Mouse (Mus musculus) lung, postnatal 10 days (tissue): ENCODE data around the gene Btnl1.
A peak's percentile ranks its signal among the peaks of the same experiment; 100 is the strongest.

ENCODE experiments used
- DNase-seq: peaks from one replicate; pipeline ENCODE4 v3.0.0; 2021

The Btnl1 gene

DNA sequence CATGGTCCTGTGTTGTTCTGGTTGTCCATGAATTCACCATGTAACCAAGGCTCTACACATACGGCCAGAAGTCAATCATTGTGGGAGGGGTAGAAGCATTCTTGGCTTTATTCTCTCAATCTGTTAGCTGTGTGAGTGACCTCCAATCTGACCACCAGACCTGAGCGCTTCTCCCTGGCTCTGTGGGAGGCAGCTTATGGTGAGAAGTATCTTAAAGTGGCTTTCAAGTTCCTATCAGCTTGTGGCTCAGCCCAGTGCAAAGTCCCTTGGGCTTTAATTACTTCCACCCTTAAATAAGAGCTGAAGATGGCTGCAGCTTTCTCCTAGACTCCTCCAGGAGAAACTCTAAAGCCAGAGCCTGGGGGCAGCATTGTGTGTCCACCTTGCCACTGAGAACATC, at the start of gene Btnl1:
Btnl1 (plus strand) TSS at position 286 of the 400 bp plus-strand sequence.
- no peak for DNase-seq

DNA sequence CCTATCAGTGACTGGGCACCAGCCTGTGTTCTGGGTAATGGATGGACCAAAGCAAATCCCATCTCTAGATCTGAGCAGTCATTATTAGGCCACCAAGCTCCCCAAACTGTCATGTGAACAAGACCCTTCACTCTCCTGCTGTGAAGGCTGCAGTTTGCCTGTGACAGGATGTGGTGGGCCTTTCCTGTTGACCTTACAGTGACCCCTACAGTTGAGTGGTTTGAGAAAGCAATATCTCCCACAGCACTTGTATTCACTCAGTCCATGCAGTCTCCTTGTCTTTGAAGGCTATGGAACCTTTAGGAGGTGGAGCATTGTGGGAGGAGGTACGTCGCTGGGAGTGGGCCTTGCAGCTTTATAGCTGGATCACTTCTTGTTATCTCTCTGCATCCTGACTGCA, 47.1 kb upstream of the Btnl1 start:
- no peak for DNase-seq

GRCm38 (mm10) chr17:34331200-34331599, 45.7 kb upstream of the Btnl1 start:
- DNase-seq: no peak

GRCm38 (mm10) chr17:34340619-34341402, 36.1 kb upstream of the Btnl1 start:
- no peak for DNase-seq

GRCm38 (mm10) chr17:34344882-34345281, 32.0 kb upstream of the Btnl1 start:
- DNase-seq: no peak

DNA sequence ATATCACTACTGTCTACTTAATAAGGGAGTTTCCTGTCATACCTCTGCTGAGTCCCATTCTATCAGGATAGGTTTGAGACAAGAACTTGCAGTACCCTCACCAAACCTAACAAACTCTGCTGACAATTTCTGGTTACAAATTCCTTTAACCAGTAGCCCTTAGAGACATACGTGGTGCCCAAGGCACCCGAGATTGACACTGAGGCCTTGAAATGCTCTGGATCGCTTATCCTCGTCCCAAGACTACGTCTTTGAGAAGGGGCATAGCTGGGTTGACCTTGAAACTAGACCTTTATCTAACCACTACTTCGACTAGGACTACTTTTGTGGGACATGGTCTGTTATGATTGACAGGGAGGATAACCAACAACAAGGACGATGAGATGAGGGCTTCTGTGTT, 31.4 kb upstream of the Btnl1 start:
- DNase-seq: no peak

- no peak for DNase-seq
Observed at GRCm38 (mm10) chr17:34346041-34346440, 30.9 kb upstream of the Btnl1 start.

DNA sequence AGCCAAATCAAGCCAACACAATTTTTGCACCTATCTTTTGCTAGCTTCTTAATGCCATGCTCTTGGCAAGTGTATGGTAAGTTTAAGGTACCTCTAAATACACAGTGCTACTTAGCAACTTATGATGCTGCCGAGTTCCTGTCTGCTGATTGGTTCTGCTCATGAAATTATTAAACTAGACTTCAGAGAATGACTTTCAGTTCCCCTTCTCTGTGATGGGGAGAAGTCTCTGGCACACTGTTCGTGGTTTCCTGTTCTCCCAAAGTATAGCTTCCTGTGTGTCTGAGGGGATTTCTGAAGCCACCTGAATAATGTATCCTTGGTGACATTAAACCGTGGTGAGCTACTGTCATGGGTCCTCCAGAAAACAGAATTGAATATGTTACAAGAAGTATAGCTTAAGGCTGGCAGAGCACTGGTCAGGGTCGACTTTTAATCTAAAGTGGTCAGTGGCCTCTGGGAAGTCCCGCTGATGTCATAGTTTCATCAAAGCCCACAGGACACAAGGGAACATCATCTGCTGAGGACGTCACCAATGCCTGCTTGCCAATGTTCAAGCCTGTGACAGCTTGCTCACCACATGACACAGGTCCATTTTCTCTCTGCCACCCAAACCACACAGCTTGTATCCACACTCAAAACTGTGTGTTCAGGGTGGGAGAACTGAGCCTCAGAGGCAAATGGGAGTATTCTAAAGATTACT, 29.2 kb upstream of the Btnl1 start:
- DNase-seq: peak; percentile 73

DNA sequence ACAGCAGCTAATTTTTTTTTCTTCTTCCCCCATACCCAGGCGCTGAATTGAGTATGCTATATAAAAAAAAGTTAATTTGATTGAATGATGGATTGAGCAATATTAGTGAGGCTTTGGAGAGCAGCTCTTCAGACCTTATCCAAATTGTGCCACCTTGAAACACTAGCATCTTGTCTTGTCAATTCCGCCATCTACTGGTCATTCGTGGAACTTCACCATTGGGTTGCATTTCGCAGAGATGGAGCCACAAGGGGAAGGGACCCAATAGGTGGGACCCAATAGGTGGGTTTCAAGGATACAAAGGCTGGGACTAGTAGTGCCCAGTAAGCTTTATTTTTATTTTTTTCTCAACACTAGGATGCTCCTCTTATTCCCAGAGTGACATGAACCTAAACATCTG, 27.5 kb upstream of the Btnl1 start:
- peak; percentile 85 for DNase-seq

GRCm38 (mm10) chr17:34354539-34354938, 22.4 kb upstream of the Btnl1 start, which contains the start of gene Btnl2:
Btnl2 (plus strand) TSS chr17:34354822.
- DNase-seq: no peak

DNA sequence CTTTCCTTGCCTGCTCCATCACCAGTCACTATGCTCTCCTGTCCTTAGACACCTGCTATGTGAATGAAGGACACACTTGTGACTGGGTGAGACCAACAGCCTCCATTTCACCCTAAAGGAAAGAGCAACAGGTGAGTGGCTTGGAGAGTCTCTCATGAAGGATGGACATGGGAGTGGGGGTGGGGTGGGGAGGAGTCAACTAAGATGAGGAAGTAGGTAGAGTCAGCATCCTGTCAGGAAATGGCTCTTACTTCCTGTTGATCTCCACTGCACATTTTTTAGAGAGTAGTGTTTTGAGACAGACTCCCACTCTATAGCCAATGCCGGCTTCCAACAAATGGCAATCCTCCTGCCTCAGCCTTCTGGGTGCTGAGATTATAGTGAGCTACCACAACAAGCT, 22.0 kb upstream of the Btnl1 start:
- DNase-seq: no peak

GRCm38 (mm10) chr17:34362954-34363546, 13.9 kb upstream of the Btnl1 start:
- DNase-seq: no peak

GRCm38 (mm10) chr17:34363676-34364310, 13.1 kb upstream of the Btnl1 start:
- no peak for DNase-seq

DNA sequence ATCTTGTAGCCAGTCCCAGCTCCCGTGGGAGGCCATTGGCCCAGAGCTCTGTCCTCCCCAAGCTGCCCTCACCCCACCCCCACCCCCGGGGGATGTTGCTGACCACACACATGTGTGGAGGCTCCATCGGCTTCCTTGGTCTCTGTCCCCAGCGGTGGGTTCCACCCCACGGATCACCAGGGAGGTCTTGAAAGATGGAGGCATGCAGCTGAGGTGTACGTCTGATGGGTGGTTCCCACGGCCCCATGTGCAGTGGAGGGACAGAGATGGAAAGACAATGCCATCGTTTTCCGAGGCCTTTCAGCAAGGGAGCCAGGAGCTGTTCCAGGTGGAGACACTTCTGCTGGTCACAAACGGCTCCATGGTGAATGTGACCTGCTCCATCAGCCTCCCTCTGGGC, 11.9 kb upstream of the Btnl1 start:
- DNase-seq: no peak

- DNase-seq: no peak
Observed at GRCm38 (mm10) chr17:34370563-34370962, 6.4 kb upstream of the Btnl1 start.

DNA sequence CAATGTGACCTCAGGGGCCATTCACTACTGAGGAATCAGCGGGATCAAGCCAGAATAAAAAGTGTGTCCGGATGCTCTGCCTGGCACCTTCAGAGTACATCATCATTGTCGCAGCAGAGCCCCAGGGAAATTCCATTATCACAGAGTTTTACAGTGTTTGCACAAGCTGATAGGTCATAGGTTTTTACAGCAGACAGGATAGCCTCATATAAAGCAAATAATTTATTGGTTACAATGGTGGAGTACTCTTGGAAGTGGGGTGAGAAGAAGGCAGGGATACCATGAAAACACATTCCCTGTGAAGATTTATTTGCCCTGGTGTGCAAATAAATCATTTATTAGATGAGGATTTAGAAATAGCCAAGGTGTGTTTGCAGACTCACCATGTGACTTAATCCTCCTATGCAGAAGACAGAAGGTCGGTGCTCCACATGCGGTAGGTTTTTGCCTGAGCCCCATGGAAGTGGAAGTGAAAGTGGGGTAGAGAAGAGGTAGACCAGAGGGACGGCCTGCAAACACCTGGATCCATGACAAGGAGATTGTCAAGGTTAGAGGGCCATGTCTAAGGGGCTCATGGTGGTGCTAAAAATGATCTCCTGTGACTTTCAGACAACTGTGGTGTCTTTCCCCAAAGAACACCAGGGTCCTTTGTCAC, 3.8 kb upstream of the Btnl1 start:
- no peak for DNase-seq

DNA sequence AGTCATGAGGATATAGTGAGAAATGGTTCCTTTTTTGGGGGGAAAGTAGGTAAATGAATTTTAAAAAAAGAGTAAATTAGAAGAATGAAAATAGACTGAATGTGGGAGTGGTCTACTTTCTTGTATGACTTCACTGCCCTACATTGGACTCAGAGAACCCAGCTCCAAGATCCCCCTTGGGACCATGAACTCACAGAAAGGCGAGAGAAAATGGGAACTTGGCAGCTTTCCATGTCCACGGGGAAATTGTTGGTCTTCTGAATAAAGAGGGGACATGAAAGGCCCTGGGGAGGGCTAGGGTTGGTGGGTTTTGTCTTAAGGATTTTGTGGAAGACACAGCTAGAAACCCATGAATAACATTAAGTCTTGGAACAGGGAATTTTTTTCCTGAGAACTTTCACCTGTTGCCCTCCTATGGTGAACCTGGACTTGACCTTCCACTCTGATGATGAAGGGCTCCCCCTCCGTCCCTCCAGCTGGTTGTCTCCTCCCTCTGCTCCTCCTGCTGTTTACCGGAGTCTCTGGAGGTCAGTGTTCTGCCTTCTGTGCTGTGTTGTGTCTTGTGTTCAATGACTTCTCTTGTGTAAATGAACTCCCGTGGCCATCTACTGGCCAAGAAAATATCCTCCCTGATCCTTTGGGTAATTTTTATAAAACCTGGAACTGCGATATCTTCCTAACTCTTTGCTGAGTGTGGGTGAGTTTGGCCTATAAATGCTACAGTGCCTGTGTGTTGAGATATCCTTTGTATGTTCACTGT, 698 bp downstream of the Btnl1 start:
- no peak for DNase-seq

DNA sequence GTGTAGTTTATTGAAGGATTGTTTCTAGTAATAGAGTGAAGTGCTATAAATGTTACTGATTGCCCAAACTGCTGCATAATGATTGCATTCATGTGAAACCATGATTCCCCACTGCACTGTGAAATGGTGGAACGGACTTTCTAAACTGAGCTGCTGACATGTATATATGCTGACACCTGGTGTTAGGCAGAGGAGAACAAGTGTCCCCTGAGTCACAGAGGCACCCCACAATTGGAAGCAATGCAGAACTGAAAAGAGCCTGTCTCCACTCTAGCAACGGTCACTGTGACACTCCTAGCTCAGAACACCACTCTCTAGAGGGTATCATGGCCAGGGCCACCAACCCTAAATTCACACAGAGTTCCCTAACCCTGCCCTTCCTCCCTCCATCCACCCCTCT, 1.8 kb downstream of the Btnl1 start:
- no peak for DNase-seq

- no peak for DNase-seq
Observed at GRCm38 (mm10) chr17:34379451-34379850, 2.5 kb downstream of the Btnl1 start.

GRCm38 (mm10) chr17:34381876-34382275, 4.9 kb downstream of the Btnl1 start:
- no peak for DNase-seq

GRCm38 (mm10) chr17:34383212-34383611, 6.3 kb downstream of the Btnl1 start:
- peak; percentile 24 for DNase-seq

DNA sequence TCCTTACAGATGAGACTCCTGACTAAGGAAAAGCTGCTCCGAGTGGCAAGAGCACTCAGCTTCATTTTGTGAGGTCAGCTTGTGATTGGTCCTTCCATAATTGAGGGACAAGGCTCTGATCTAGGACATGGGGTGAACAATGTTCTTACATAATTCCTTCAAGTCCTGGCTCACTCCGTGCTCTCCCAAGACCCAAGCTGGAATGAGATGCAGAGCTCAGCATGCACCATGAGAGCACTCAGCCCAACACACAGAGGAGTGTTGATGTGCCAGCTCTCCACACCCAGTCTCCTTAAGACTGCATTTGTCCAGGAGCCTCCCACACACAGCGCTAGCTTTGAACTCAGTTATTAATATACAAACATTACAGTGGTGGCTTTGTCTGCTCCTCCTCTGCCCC, 7.8 kb downstream of the Btnl1 start:
- no peak for DNase-seq
